Mouse (Mus musculus) midbrain, embryonic 13.5 days (tissue): ENCODE results near the gene Bola3. TPM values are rescaled to one million over a fixed set of nuclear protein-coding genes. Genes with fewer than 3 reads are reported as not detected.

Source experiments
- ATAC-seq: fragments of 200-750 bp; cut with Nextera tagmentation; 2 replicates; pipeline ENCODE4 v1.8.0; 2017; ENCODE audit warnings: mild to moderate bottlenecking, moderate TSS enrichment, moderate library complexity
- H3K27ac ChIP-seq: fragments of 300-500 bp; sonication (generic); 2 replicates; pipeline ENCODE4 v1.5.1; 2015; ENCODE audit warnings: inconsistent platforms, mild to moderate bottlenecking, moderate library complexity
- H3K27me3 ChIP-seq: fragments of 300-500 bp; sonication (generic); 2 replicates; pipeline ENCODE4 v1.6.1; 2015; ENCODE audit warnings: mild to moderate bottlenecking, inconsistent platforms
- H3K36me3 ChIP-seq: fragments of 300-500 bp; sonication (generic); 2 replicates; pipeline ENCODE4 v1.6.1; 2015; ENCODE audit warnings: mild to moderate bottlenecking, inconsistent platforms
- H3K4me1 ChIP-seq: fragments of 300-500 bp; sonication (generic); replicated peaks from 2 replicates; pipeline ENCODE4 v1.6.1; 2015; ENCODE audit warnings: inconsistent platforms
- H3K4me2 ChIP-seq: fragments of 300-500 bp; sonication (generic); replicated peaks from 2 replicates; pipeline ENCODE4 v1.6.1; 2015; ENCODE audit warnings: moderate library complexity, mild to moderate bottlenecking, inconsistent platforms
- H3K4me3 ChIP-seq: fragments of 300-500 bp; sonication (generic); replicated peaks from 2 replicates; pipeline ENCODE4 v1.5.1; 2015; ENCODE audit warnings: mild to moderate bottlenecking, inconsistent platforms
- H3K9ac ChIP-seq: fragments of 300-500 bp; sonication (generic); replicated peaks from 2 replicates; pipeline ENCODE4 v1.6.1; 2015; ENCODE audit warnings: mild to moderate bottlenecking, inconsistent platforms
- H3K9me3 ChIP-seq: fragments of 300-500 bp; sonication (generic); 2 replicates; pipeline ENCODE4 v1.6.1; 2016; ENCODE audit warnings: mild to moderate bottlenecking, inconsistent platforms
- WGBS: fragments of 180-500 bp; shearing (Covaris S2); methylation state at CpG from one replicate; pipeline ENCODE4 v1.1.7; 2015; 5-methylcytosine and 5-hydroxymethylcytosine counted together
- polyA plus RNA-seq: library from polyadenylated mRNA; unstranded; fragments of >200 nt; fragmentation: Nextera tagmentation; extraction: Ambion mirVana; gene quantifications from 2 replicates; pipeline ENCODE4 v1.2.1, GENCODE M21; 2015

Bola3 gene
- polyA plus RNA-seq, 1 experiment from 2014 or later: 71.7 TPM

- Histone ChIP-seq H3K4me3 (no peak overlapping the region), H3K9me3 (no peaks in the 10 kb centered on the region), H3K4me1 (no peaks in the 10 kb centered on the region), H3K4me2 (no peak overlapping the region), H3K36me3 (peaks cover 98% of the 10 kb centered on the region), H3K9ac (no peak overlapping the region), H3K27ac (no peak overlapping the region), H3K27me3 (no peaks in the 10 kb centered on the region)
- no peak for ATAC-seq
- WGBS: 89% methylated on average over 3 of the region's 3 CpGs
Observed at GRCm38 (mm10) chr6:83371350-83371749, 22.4 kb downstream of the Bola3 start.

GRCm38 (mm10) chr6:83373704-83374300 is 24.9 kb downstream of the Bola3 start:
- no peak overlapping the region for H3K9ac ChIP-seq
- no peaks in the 10 kb centered on the region for H3K27me3 ChIP-seq
- no peak overlapping the region for H3K4me3 ChIP-seq
- no peak for ATAC-seq
- WGBS: 84% methylated on average over 9 of the region's 9 CpGs
- H3K4me2 ChIP-seq: no peak overlapping the region
- H3K4me1 ChIP-seq: no peaks in the 10 kb centered on the region
- no peaks in the 10 kb centered on the region for H3K9me3 ChIP-seq
- H3K36me3 ChIP-seq: peaks cover 100% of the 10 kb centered on the region
- no peak overlapping the region for H3K27ac ChIP-seq

- Histone ChIP-seq H3K36me3 (peaks cover 84% of the 10 kb centered on the region), H3K4me3 (no peak overlapping the region), H3K9me3 (no peaks in the 10 kb centered on the region), H3K27ac (no peak overlapping the region), H3K9ac (no peak overlapping the region), H3K4me1 (no peaks in the 10 kb centered on the region), H3K4me2 (no peak overlapping the region), H3K27me3 (no peaks in the 10 kb centered on the region)
- ATAC-seq: no peak
- 88% methylated on average over 10 of the region's 10 CpGs for WGBS
Observed at GRCm38 (mm10) chr6:83381510-83382491, 32.9 kb downstream of the Bola3 start.

GRCm38 (mm10) chr6:83385569-83386090 is 36.7 kb downstream of the Bola3 start:
- 93% methylated on average over 9 of the region's 9 CpGs for WGBS
- H3K36me3 ChIP-seq: peaks cover 46% of the 10 kb centered on the region

GRCm38 (mm10) chr6:83392166-83392780 is 43.3 kb downstream of the Bola3 start:
- H3K9me3 ChIP-seq: no peaks in the 10 kb centered on the region
- 95% methylated on average over 8 of the region's 8 CpGs for WGBS
- peaks cover 6% of the 10 kb centered on the region for H3K4me1 ChIP-seq
- H3K27ac ChIP-seq: no peak overlapping the region
- no peaks in the 10 kb centered on the region for H3K27me3 ChIP-seq
- no peak overlapping the region for H3K4me2 ChIP-seq
- no peak for ATAC-seq
- H3K36me3 ChIP-seq: peaks cover 60% of the 10 kb centered on the region
- no peak overlapping the region for H3K9ac ChIP-seq
- no peak overlapping the region for H3K4me3 ChIP-seq

More at GRCm38 (mm10) chr6:83385569-83386090, 36.7 kb downstream of the Bola3 start:
- Histone ChIP-seq H3K4me2 (no peak overlapping the region), H3K9ac (no peak overlapping the region), H3K27ac (no peak overlapping the region), H3K9me3 (no peaks in the 10 kb centered on the region), H3K4me3 (no peak overlapping the region), H3K4me1 (peaks cover 8% of the 10 kb centered on the region), H3K27me3 (no peaks in the 10 kb centered on the region)
- no peak for ATAC-seq

GRCm38 (mm10) chr6:83394122-83394521 is 45.2 kb downstream of the Bola3 start:
- Histone ChIP-seq H3K27me3 (no peaks in the 10 kb centered on the region), H3K27ac (no peak overlapping the region), H3K4me1 (peaks cover under 1% of the 10 kb centered on the region; the same call in 1 of the 2 replicates), H3K9ac (no peak overlapping the region), H3K4me3 (no peak overlapping the region), H3K9me3 (no peaks in the 10 kb centered on the region), H3K36me3 (peaks cover 76% of the 10 kb centered on the region), H3K4me2 (no peak overlapping the region)
- ATAC-seq: no peak
- 92% methylated on average over 4 of the region's 4 CpGs for WGBS

GRCm38 (mm10) chr6:83395544-83396229 is 46.7 kb downstream of the Bola3 start:
- H3K36me3 ChIP-seq: peaks cover 85% of the 10 kb centered on the region

GRCm38 (mm10) chr6:83396711-83397110 is 47.8 kb downstream of the Bola3 start:
- H3K27ac ChIP-seq: no peak overlapping the region
- 100% methylated on average over 2 of the region's 2 CpGs for WGBS
- no peak overlapping the region for H3K4me2 ChIP-seq
- no peak for ATAC-seq
- peaks cover 18% of the 10 kb centered on the region for H3K4me1 ChIP-seq
- H3K9me3 ChIP-seq: no peaks in the 10 kb centered on the region
- no peak overlapping the region for H3K9ac ChIP-seq
- peaks cover 87% of the 10 kb centered on the region for H3K36me3 ChIP-seq
- H3K27me3 ChIP-seq: no peaks in the 10 kb centered on the region
- H3K4me3 ChIP-seq: no peak overlapping the region

More at GRCm38 (mm10) chr6:83395544-83396229, 46.7 kb downstream of the Bola3 start:
- no peaks in the 10 kb centered on the region for H3K9me3 ChIP-seq
- no peak overlapping the region for H3K9ac ChIP-seq
- H3K4me1 ChIP-seq: peaks cover 16% of the 10 kb centered on the region
- 95% methylated on average over 15 of the region's 15 CpGs for WGBS
- ATAC-seq: no peak
- no peaks in the 10 kb centered on the region for H3K27me3 ChIP-seq
- H3K4me3 ChIP-seq: no peak overlapping the region
- H3K4me2 ChIP-seq: no peak overlapping the region
- no peak overlapping the region for H3K27ac ChIP-seq

GRCm38 (mm10) chr6:83397728-83398127 is 48.8 kb downstream of the Bola3 start:
- Histone ChIP-seq H3K9me3 (no peaks in the 10 kb centered on the region), H3K9ac (no peak overlapping the region), H3K27ac (no peak overlapping the region), H3K4me3 (no peak overlapping the region), H3K4me2 (no peak overlapping the region), H3K4me1 (peaks cover 18% of the 10 kb centered on the region), H3K27me3 (no peaks in the 10 kb centered on the region), H3K36me3 (peaks cover 87% of the 10 kb centered on the region)
- 87% methylated on average over 8 of the region's 8 CpGs for WGBS
- no peak for ATAC-seq

GRCm38 (mm10) chr6:83399790-83400189 is 50.8 kb downstream of the Bola3 start:
- H3K27ac ChIP-seq: no peak overlapping the region
- H3K4me3 ChIP-seq: no peak overlapping the region
- H3K27me3 ChIP-seq: no peaks in the 10 kb centered on the region
- 82% methylated on average over 3 of the region's 3 CpGs for WGBS
- H3K4me1 ChIP-seq: peaks cover 18% of the 10 kb centered on the region
- no peak for ATAC-seq
- no peak overlapping the region for H3K4me2 ChIP-seq
- H3K9me3 ChIP-seq: no peaks in the 10 kb centered on the region
- no peak overlapping the region for H3K9ac ChIP-seq
- peaks cover 90% of the 10 kb centered on the region for H3K36me3 ChIP-seq

GRCm38 (mm10) chr6:83403481-83403880 is 54.5 kb downstream of the Bola3 start:
- H3K36me3 ChIP-seq: peaks cover 72% of the 10 kb centered on the region
- WGBS: 98% methylated on average over 8 of the region's 8 CpGs
- no peak for ATAC-seq

More at GRCm38 (mm10) chr6:83403481-83403880, 54.5 kb downstream of the Bola3 start:
- no peak overlapping the region for H3K9ac ChIP-seq
- H3K27me3 ChIP-seq: no peaks in the 10 kb centered on the region
- H3K9me3 ChIP-seq: no peaks in the 10 kb centered on the region
- no peak overlapping the region for H3K27ac ChIP-seq
- no peak overlapping the region for H3K4me3 ChIP-seq
- H3K4me1 ChIP-seq: peaks cover 18% of the 10 kb centered on the region
- H3K4me2 ChIP-seq: no peak overlapping the region
